Mouse (Mus musculus) stomach, postnatal 0 days (tissue): ENCODE measurements around the gene Ppm1k. TPM values are rescaled to one million over a fixed set of nuclear protein-coding genes. Genes with fewer than 3 reads are reported as not detected.

Experiments used
- ATAC-seq: fragments of 200-750 bp; cut with Nextera tagmentation; 2 replicates; pipeline ENCODE4 v1.8.0; 2017; ENCODE audit not compliant: low FRiP score, low TSS enrichment
- DNase-seq: peaks from one replicate; pipeline ENCODE4 v3.0.0-alpha.2; 2016; ENCODE audit warnings: low spot score
- H3K27ac ChIP-seq: fragments of 300-500 bp; sonication (generic); replicated peaks from 2 replicates; pipeline ENCODE4 v1.5.1; 2014; ENCODE audit warnings: mild to moderate bottlenecking, control low read depth
- H3K27me3 ChIP-seq: fragments of 300-500 bp; sonication (generic); 2 replicates; pipeline ENCODE4 v1.6.1; 2014; ENCODE audit warnings: low read length; ENCODE audit not compliant: control insufficient read depth, insufficient read depth
- H3K36me3 ChIP-seq: fragments of 300-500 bp; sonication (generic); 2 replicates; pipeline ENCODE4 v1.6.1; 2014; ENCODE audit warnings: low read length, mixed read lengths; ENCODE audit not compliant: control insufficient read depth, insufficient read depth
- H3K4me1 ChIP-seq: fragments of 300-500 bp; sonication (generic); replicated peaks from 2 replicates; pipeline ENCODE4 v1.6.1; 2014; ENCODE audit warnings: antibody characterized with exemption; ENCODE audit not compliant: control insufficient read depth, insufficient read depth
- H3K4me2 ChIP-seq: fragments of 300-500 bp; sonication (generic); replicated peaks from 2 replicates; pipeline ENCODE4 v1.6.1; 2014; ENCODE audit warnings: low read depth, mild to moderate bottlenecking, control low read depth, moderate library complexity
- H3K4me3 ChIP-seq: fragments of 300-500 bp; sonication (generic); 2 replicates; pipeline ENCODE4 v1.5.1; 2014; ENCODE audit warnings: low read depth, low read length, control low read depth
- H3K9ac ChIP-seq: fragments of 300-500 bp; sonication (generic); 2 replicates; pipeline ENCODE4 v1.6.1; 2014; ENCODE audit warnings: mild to moderate bottlenecking, low read length, control low read depth, mixed read lengths
- H3K9me3 ChIP-seq: fragments of 300-500 bp; sonication (generic); 2 replicates; pipeline ENCODE4 v1.6.1; 2016; ENCODE audit warnings: low read length; ENCODE audit not compliant: control insufficient read depth
- CTCF ChIP-seq: IDR thresholded peaks from 2 replicates; pipeline ENCODE4 v1.5.1; 2016; ENCODE audit warnings: antibody characterized with exemption, low read depth, mild to moderate bottlenecking, moderate library complexity
- EP300 ChIP-seq: optimal IDR thresholded peaks from 2 replicates; pipeline ENCODE3; 2016; ENCODE audit warnings: antibody characterized with exemption
- WGBS: fragments of 180-500 bp; shearing (Covaris S2); extraction: QIAGEN DNeasy Blood & Tissue Kit; methylation state at CpG from one replicate; pipeline ENCODE4 v1.1.7; 2014; 5-methylcytosine and 5-hydroxymethylcytosine counted together
- polyA plus RNA-seq: library from polyadenylated mRNA; unstranded; fragments of >200 nt; fragmentation: Nextera tagmentation; extraction: Ambion mirVana; gene quantifications from 2 replicates; pipeline ENCODE4 v1.2.1, GENCODE M21; 2015

Ppm1k gene
- polyA plus RNA-seq, 1 experiment from 2014 or later, result 1.3 TPM

DNA sequence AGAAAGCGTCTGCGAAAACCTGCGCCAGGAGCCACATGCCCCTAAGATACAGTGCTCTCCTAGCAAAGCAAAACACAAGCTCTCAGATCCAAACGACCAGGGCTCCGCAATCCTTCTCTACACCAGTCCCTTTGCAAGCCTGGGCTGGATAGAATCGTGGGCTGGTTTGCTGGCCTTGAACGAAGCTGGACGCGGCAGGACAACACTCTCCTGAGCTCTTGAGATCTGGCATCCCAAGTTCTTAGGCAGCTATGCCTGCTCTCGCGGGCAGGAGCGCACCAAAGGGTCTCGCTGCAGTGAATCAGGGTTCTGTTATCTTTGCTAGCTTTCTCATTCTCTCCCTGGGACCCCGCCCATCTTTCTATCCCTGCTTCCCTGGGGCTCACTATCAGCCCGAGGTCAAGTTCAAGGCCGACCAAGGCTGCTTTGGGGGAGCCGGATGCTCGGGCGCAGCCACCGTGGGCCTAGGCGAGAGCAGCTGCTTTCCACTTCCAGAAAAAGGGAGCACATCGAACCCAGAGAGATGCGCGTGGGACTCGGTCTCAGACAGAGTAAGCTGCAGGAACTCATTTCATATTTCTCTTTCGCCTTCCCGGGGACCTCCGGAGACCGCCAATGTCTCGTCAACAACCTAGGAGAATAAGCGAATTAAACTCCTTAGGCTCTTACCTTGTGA lies 519 bp downstream of the Ppm1k start:
- H3K4me3 ChIP-seq, result peak overlapping the region; percentile 71
- no peaks in the 10 kb centered on the region for H3K36me3 ChIP-seq
- no peak for TF ChIP-seq CTCF
- no peaks in the 10 kb centered on the region for H3K4me1 ChIP-seq
- peak overlapping the region; percentile 68 for H3K9ac ChIP-seq
- H3K9me3 ChIP-seq, result no peaks in the 10 kb centered on the region
- no peaks in the 10 kb centered on the region for H3K27me3 ChIP-seq
- H3K4me2 ChIP-seq, result peak overlapping the region; percentile 90
- ATAC-seq (peak; percentile 6; the same call in 1 of the 2 replicates), DNase-seq (peak; percentile 53)
- H3K27ac ChIP-seq, result peak overlapping the region; percentile 91
- WGBS, result under 1% methylated on average over 31 of the region's 31 CpGs

DNA sequence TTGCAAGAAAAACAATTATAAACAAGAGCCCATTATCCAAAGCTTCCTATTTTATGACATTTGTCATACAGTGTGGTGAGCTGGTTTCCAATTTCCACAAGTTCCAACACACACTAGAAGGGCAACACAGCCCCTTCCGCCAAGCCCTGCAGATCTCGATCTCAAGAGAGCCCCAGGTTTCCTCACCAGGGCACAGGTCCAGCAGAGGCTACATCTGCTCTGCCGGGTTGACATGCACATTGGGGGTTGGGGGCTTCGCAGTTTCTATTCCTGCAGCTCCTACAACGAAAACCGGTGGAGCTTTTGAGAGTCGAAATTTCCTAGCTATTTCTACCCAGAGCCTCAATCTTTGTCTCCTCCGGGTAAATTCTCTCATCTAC lies 1.0 kb downstream of the Ppm1k start:
- no peaks in the 10 kb centered on the region for H3K9me3 ChIP-seq
- H3K36me3 ChIP-seq, result no peaks in the 10 kb centered on the region
- peak overlapping the region; percentile 71 for H3K4me3 ChIP-seq
- DNase-seq (peak; percentile 31), ATAC-seq (no peak)
- no peaks in the 10 kb centered on the region for H3K4me1 ChIP-seq
- WGBS, result 2% methylated on average over 8 of the region's 8 CpGs
- H3K9ac ChIP-seq, result peak overlapping the region; percentile 68
- TF ChIP-seq EP300, result no peak
- no peak for TF ChIP-seq CTCF
- H3K4me2 ChIP-seq, result peak overlapping the region; percentile 90
- H3K27ac ChIP-seq, result peak overlapping the region; percentile 91
- H3K27me3 ChIP-seq, result no peaks in the 10 kb centered on the region

DNA sequence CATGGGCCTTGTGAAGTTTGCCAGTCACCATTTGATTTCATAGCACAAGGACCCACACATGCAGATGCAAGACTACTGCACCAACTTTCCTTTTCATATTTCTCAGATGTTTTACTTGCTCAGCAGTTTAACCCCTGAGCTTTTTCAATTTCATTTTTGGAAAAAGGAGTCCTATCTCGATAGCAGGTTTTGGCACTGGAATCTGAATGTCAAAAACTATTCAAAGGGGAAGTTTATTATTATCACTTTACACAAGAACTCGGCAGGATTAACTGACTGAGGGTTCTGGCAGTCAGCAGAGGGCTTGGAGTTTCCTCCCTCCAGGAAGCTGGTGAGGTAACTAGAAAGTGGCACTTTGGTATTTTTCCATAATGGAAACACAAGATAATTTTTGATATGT lies 1.9 kb downstream of the Ppm1k start:
- Histone ChIP-seq H3K4me1 (no peaks in the 10 kb centered on the region), H3K9ac (peak overlapping the region; percentile 68), H3K9me3 (no peaks in the 10 kb centered on the region), H3K27me3 (no peaks in the 10 kb centered on the region), H3K4me2 (peak overlapping the region; percentile 90), H3K4me3 (no peak overlapping the region; the same call in 1 of the 2 replicates), H3K36me3 (no peaks in the 10 kb centered on the region), H3K27ac (no peak overlapping the region)
- TF ChIP-seq EP300 (no peak), CTCF (no peak)
- DNase-seq, result no peak
- 18% methylated on average over 2 of the region's 2 CpGs for WGBS
- ATAC-seq, result no peak

DNA sequence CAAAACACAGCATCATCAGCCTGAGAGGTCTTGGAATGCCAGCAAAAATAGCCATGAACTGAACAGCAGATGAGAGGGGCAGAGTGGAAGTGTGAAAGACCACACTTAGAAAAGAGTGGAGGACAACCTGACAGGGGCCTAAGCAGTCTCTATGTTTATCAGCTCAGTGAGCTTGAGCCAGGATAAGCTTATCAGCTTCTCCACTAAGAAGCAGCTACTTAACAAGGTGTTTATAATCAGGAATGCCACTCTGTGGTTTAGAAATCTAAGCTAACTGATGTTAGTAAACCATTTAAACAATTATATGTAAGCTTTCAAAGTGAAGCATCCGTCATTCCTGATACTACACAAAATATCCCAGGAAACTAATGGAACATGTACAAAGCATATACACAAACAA lies 3.2 kb downstream of the Ppm1k start:
- Histone ChIP-seq H3K9me3 (no peaks in the 10 kb centered on the region), H3K27ac (no peak overlapping the region), H3K9ac (no peak overlapping the region), H3K4me1 (no peaks in the 10 kb centered on the region), H3K4me2 (no peak overlapping the region), H3K36me3 (no peaks in the 10 kb centered on the region), H3K4me3 (no peak overlapping the region), H3K27me3 (no peaks in the 10 kb centered on the region)
- ATAC-seq, result no peak
- TF ChIP-seq CTCF, result no peak
- TF ChIP-seq EP300, result no peak
- WGBS, result 60% methylated on average over 1 of the region's 1 CpGs
- no peak for DNase-seq

DNA sequence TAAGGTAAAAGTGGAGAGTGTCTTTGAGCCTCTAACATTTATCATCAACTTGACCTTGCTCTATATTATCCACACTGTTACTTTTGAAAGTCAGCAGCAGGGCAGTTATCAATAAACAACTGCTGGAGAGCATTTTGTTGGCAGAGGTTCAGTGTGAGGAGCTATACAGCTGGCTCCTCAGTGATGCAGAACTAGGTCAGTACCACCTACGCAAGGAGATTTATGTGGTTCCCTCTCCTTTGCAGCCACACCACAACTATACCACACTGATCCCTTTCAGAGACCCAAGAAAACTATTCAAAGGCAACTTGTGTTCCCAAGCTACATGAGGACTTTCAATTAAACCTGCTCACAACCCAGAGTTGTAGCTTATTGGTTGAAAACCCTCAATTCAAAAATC lies 3.8 kb downstream of the Ppm1k start:
- no peaks in the 10 kb centered on the region for H3K4me1 ChIP-seq
- no peak overlapping the region for H3K9ac ChIP-seq
- H3K27me3 ChIP-seq, result no peaks in the 10 kb centered on the region
- ATAC-seq (no peak), DNase-seq (no peak)
- H3K27ac ChIP-seq, result no peak overlapping the region
- H3K9me3 ChIP-seq, result no peaks in the 10 kb centered on the region
- WGBS, result 64% methylated on average over 1 of the region's 1 CpGs
- H3K4me2 ChIP-seq, result no peak overlapping the region
- H3K36me3 ChIP-seq, result no peaks in the 10 kb centered on the region
- no peak overlapping the region for H3K4me3 ChIP-seq
- TF ChIP-seq EP300 (no peak), CTCF (no peak)

DNA sequence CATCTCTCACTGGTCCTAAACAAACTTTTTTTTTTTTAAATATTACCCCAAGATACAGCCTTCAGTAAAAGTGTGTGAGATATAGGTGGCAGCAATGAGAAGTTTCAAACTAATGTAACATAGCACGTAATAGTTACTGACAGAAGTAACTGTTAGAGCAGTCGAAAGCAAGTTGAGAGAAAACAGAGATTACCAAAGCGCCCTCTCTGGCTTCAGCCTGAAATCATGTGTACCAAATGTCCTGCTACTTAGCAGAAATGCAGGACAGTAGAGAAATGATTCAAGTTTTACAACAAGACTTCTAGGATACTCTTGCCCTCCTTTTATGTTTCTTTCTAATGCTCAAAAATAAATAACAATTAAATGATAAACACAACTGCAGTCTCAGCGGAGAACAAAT lies 4.3 kb downstream of the Ppm1k start:
- no peak overlapping the region for H3K9ac ChIP-seq
- ATAC-seq (no peak), DNase-seq (no peak)
- no peak overlapping the region for H3K27ac ChIP-seq
- 50% methylated on average over 4 of the region's 4 CpGs for WGBS
- TF ChIP-seq EP300, result no peak
- 0 out of 2 replicates have a peak, but pooled peaks have one; percentile 12 for TF ChIP-seq CTCF
- H3K4me3 ChIP-seq, result no peak overlapping the region
- H3K4me2 ChIP-seq, result no peak overlapping the region
- H3K4me1 ChIP-seq, result no peaks in the 10 kb centered on the region
- no peaks in the 10 kb centered on the region for H3K27me3 ChIP-seq
- no peaks in the 10 kb centered on the region for H3K9me3 ChIP-seq
- no peaks in the 10 kb centered on the region for H3K36me3 ChIP-seq
